Mouse (Mus musculus): Measurements from ENCODE around the gene Setd5.

Gene Setd5

GRCm38 (mm10) chr6:113054552-113055107 lies 22.5 kb upstream of the Setd5 start:
- no peak for DNase-seq (ENCODE audit: extremely low spot score, low read depth, low spot score)

- DNase-seq (ENCODE audit: extremely low spot score, low read depth, low spot score), result no peak
Measured at GRCm38 (mm10) chr6:113060892-113061563, 16.1 kb upstream of the Setd5 start.

- no peak for DNase-seq (ENCODE audit: extremely low spot score, low read depth, low spot score)
Measured at GRCm38 (mm10) chr6:113062253-113062652, 14.9 kb upstream of the Setd5 start.

- no peak for DNase-seq (ENCODE audit: extremely low spot score, low read depth, low spot score)
Measured at GRCm38 (mm10) chr6:113063363-113063762, 13.8 kb upstream of the Setd5 start.

- no peak for DNase-seq (ENCODE audit: extremely low spot score, low read depth, low spot score)
Measured at GRCm38 (mm10) chr6:113065186-113065585, 12.0 kb upstream of the Setd5 start.

- DNase-seq (ENCODE audit: extremely low spot score, low read depth, low spot score), result no peak
Measured at GRCm38 (mm10) chr6:113069154-113069553, 8.0 kb upstream of the Setd5 start.

- DNase-seq (ENCODE audit: extremely low spot score, low read depth, low spot score), result no peak
Measured at GRCm38 (mm10) chr6:113075261-113075660, 1.9 kb upstream of the Setd5 start.

GRCm38 (mm10) chr6:113076012-113076685 lies 1.0 kb upstream of the Setd5 start:
- DNase-seq (ENCODE audit: extremely low spot score, low read depth, low spot score), result peak; percentile 79

GRCm38 (mm10) chr6:113077569-113078030 lies 435 bp downstream of the Setd5 start:
- DNase-seq (ENCODE audit: extremely low spot score, low read depth, low spot score), result no peak

GRCm38 (mm10) chr6:113078031-113078721 lies 1.0 kb downstream of the Setd5 start:
- no peak for DNase-seq (ENCODE audit: extremely low spot score, low read depth, low spot score)

GRCm38 (mm10) chr6:113079492-113079891 lies 2.3 kb downstream of the Setd5 start:
- DNase-seq (ENCODE audit: extremely low spot score, low read depth, low spot score), result no peak

GRCm38 (mm10) chr6:113082229-113082628 lies 5.1 kb downstream of the Setd5 start:
- no peak for DNase-seq (ENCODE audit: extremely low spot score, low read depth, low spot score)

GRCm38 (mm10) chr6:113084590-113084989 lies 7.4 kb downstream of the Setd5 start:
- DNase-seq (ENCODE audit: extremely low spot score, low read depth, low spot score), result no peak

- DNase-seq (ENCODE audit: extremely low spot score, low read depth, low spot score), result no peak
Measured at GRCm38 (mm10) chr6:113093206-113093605, 16.0 kb downstream of the Setd5 start.

GRCm38 (mm10) chr6:113095547-113095946 lies 18.4 kb downstream of the Setd5 start:
- DNase-seq (ENCODE audit: extremely low spot score, low read depth, low spot score), result no peak

GRCm38 (mm10) chr6:113097662-113098061 lies 20.5 kb downstream of the Setd5 start:
- DNase-seq (ENCODE audit: extremely low spot score, low read depth, low spot score), result no peak

GRCm38 (mm10) chr6:113099640-113100289 lies 22.6 kb downstream of the Setd5 start:
- DNase-seq (ENCODE audit: extremely low spot score, low read depth, low spot score), result no peak

GRCm38 (mm10) chr6:113102541-113102940 lies 25.4 kb downstream of the Setd5 start:
- no peak for DNase-seq (ENCODE audit: extremely low spot score, low read depth, low spot score)

GRCm38 (mm10) chr6:113103765-113104164 lies 26.6 kb downstream of the Setd5 start:
- peak; percentile 26 for DNase-seq (ENCODE audit: extremely low spot score, low read depth, low spot score)

- DNase-seq (ENCODE audit: extremely low spot score, low read depth, low spot score), result no peak
Measured at GRCm38 (mm10) chr6:113109378-113109777, 32.2 kb downstream of the Setd5 start.

GRCm38 (mm10) chr6:113109956-113110355 lies 32.8 kb downstream of the Setd5 start:
- DNase-seq (ENCODE audit: extremely low spot score, low read depth, low spot score), result no peak
